Mouse (Mus musculus): ENCODE measurements around the gene Ephb1.

DNA sequence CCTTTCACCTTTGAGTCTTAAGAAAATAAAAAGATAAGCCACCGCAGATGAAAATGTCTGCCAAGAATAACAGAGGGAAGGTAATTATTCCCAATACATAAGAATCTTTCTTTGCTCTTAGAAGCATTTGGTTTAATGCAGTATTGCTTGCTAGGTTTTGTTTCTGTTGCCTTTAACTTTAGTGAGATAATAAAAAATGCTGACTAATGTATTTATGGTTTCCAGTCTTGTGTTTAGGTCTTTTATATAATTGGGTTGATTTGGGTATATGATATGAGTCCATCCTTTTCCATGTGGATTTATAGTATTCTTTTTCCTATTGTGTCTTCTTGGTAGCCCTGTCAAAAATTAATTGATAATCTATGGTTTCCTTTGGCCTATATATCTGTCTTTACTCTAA, 456.6 kb downstream of the Ephb1 start:
- TF ChIP-seq HCFC1 (IDR thresholded peaks at IDR 0.05; ENCODE audit: low read depth, low read length) (no peak), SMC3 (IDR thresholded peaks at IDR 0.05; ENCODE audit: low read depth, low read length) (no peak), EP300 (IDR thresholded peaks at IDR 0.05; ENCODE audit: low read depth in 1 of 2, low read length in 2 of 2) (no peak), POLR2A (IDR thresholded peaks at IDR 0.05; ENCODE audit: control insufficient read depth in 1 of 2, insufficient read depth in 1 of 2, low read depth in 1 of 2, low read length in 2 of 2, poor library complexity in 1 of 2) (no peak), GATA1 (IDR thresholded peaks at IDR 0.05; ENCODE audit: low read depth, low read length) (no peak), CHD1 (IDR thresholded peaks at IDR 0.05; ENCODE audit: low read depth, low read length) (no peak), CTCF (IDR thresholded peaks at IDR 0.05 in 2 of 3, conservative IDR thresholded peaks at IDR 0.05 in 1 of 3; ENCODE audit: control insufficient read depth in 1 of 3, insufficient read depth in 1 of 3, low read depth in 2 of 3, low read length in 3 of 3, poor library complexity in 1 of 3, severe bottlenecking in 1 of 3) (no peak), BHLHE40 (IDR thresholded peaks at IDR 0.05; ENCODE audit: borderline replicate concordance, low read depth, low read length) (no peak), ETS1 (IDR thresholded peaks at IDR 0.05; ENCODE audit: low read depth, low read length) (no peak)
